18 mouse cellular contexts compared by ENCODE assay signal in genomic region chr6:97898085-97898484, GRCm38 (mm10).
DNase-seq lines count a peak whose midpoint lies in the region; TF ChIP-seq lines count a peak whose summit lies in the region.
"Had no signal": no experiment of that assay in that cellular context is flagged by ENCODE, and none has a peak within 500 bp of the region (broad histone marks: within the 10 kb centered on the region; RNA-seq: fewer than 3 reads in every experiment).

No protein-coding gene starts in this region.

- H3K4me3 ChIP-seq in MEL (ENCODE audit: control insufficient read depth in 1 of 2, insufficient read depth in 1 of 2, low read depth in 2 of 2, low read length in 2 of 2) = peak overlapping the region; percentile 33 to 39

- H3K9me3 ChIP-seq in MEL (replicated peaks; ENCODE audit: insufficient read depth, low read length) = no peaks in the 10 kb centered on the region

- peaks cover 0 to 29% of the 10 kb centered on the region in 2 experiments; a peak in 2 of 4 replicates for H3K36me3 ChIP-seq in MEL (ENCODE audit: control insufficient read depth in 1 of 2, insufficient read depth in 2 of 2, low read length in 2 of 2)
- H3K36me3 ChIP-seq: G1E had no signal

- no peak for TF ChIP-seq POLR2A in MEL (IDR thresholded peaks at IDR 0.05; ENCODE audit: control insufficient read depth in 1 of 2, insufficient read depth in 1 of 2, low read depth in 1 of 2, low read length in 2 of 2, poor library complexity in 1 of 2)

- peak; percentile 62 to 65; a peak in 3 of 4 replicates for TF ChIP-seq EP300 in MEL (IDR thresholded peaks at IDR 0.05; ENCODE audit: low read depth in 1 of 2, low read length in 2 of 2)

- DNase-seq in heart, adult 11 months = peak; percentile 45
- DNase-seq in heart, adult 18-20 months = no peak
- DNase-seq in MEL (ENCODE audit: low read depth, low spot score) = peak; percentile 38
- no peak for DNase-seq in cerebellum, adult 11 months
- DNase-seq: adrenal gland, adult 2 months; adrenal gland, adult 8-10 months; adrenal gland, postnatal 10 days; adrenal gland, postnatal 14 days; adrenal gland, postnatal 25 days; adrenal gland, postnatal 36 days; B cell, adult 2 months; cerebellum, adult 11-12 months; cerebellum, adult 18-20 months; cerebellum, adult 2 months; cerebellum, adult 8-10 months had no signal

- peak overlapping the region; percentile 30; the same call in 1 of the 2 replicates for H3K9ac ChIP-seq in MEL (ENCODE audit: control insufficient read depth, low read depth, low read length, poor library complexity, severe bottlenecking)

- H3K27ac ChIP-seq in MEL (ENCODE audit: control insufficient read depth, low read depth, low read length) = peak overlapping the region; percentile 70

- H3K79me2 ChIP-seq in MEL (ENCODE audit: control insufficient read depth, insufficient read depth, low read length, poor library complexity) = no peaks in the 10 kb centered on the region

- no peak for TF ChIP-seq RAD21 in MEL (IDR thresholded peaks at IDR 0.05; ENCODE audit: low read depth, low read length)

- H3K27me3 ChIP-seq in MEL (ENCODE audit: control insufficient read depth in 1 of 2, insufficient read depth in 2 of 2, low read length in 2 of 2) = no peaks in the 10 kb centered on the region
- H3K27me3 ChIP-seq: CH12.LX, Patski had no signal

- TF ChIP-seq CTCF in MEL (IDR thresholded peaks at IDR 0.05 in 2 of 3, conservative IDR thresholded peaks at IDR 0.05 in 1 of 3; ENCODE audit: control insufficient read depth in 1 of 3, insufficient read depth in 1 of 3, low read depth in 2 of 3, low read length in 3 of 3, poor library complexity in 1 of 3, severe bottlenecking in 1 of 3) = no peak

- H3K4me1 ChIP-seq in MEL (ENCODE audit: control insufficient read depth in 1 of 2, insufficient read depth in 2 of 2, low read length in 2 of 2) = peaks cover 3 to 25% of the 10 kb centered on the region in 2 experiments

TF ChIP-seq in MEL, 35 proteins besides CTCF, POLR2A, EP300 and RAD21:
- TF ChIP-seq ETS1 (IDR thresholded peaks at IDR 0.05; ENCODE audit: low read depth, low read length) (peak; percentile 37; the same call in 1 of the 2 replicates), GATA1 (IDR thresholded peaks at IDR 0.05; ENCODE audit: low read depth, low read length) (peak; percentile 67), GABPA (IDR thresholded peaks at IDR 0.05; ENCODE audit: low read depth, low read length) (no peak), ZNF384 (IDR thresholded peaks at IDR 0.05; ENCODE audit: low read depth, low read length) (peak; percentile 92), USF1 (IDR thresholded peaks at IDR 0.05; ENCODE audit: low read depth, low read length) (peak; percentile 39; the same call in 1 of the 2 replicates), CHD2 (IDR thresholded peaks at IDR 0.05; ENCODE audit: low read length) (no peak)

Comparison
In these comparisons a context has a peak if more than half of its experiments do, and no peak if none do; other contexts are left out.
1. DNase-seq: peak in heart, adult 11 months (single experiment) and MEL (single experiment); none in heart, adult 18-20 months (0 of 2) and cerebellum, adult 11 months (single experiment).